32 mouse cellular contexts compared by ENCODE assay signal in genomic region chr5:60061178-60061577, GRCm38 (mm10).
DNase-seq lines count a peak whose midpoint lies in the region; ATAC-seq lines count a peak whose summit lies in the region.
"Had no signal": no experiment of that assay in that cellular context is flagged by ENCODE, and none has a peak within 500 bp of the region (broad histone marks: within the 10 kb centered on the region; RNA-seq: fewer than 3 reads in every experiment).

No protein-coding gene starts in this region.

- H3K27me3 ChIP-seq in forebrain, embryonic 11.5 days (ENCODE audit: control insufficient read depth, insufficient read depth, low read length): no peaks in the 10 kb centered on the region
- no peaks in the 10 kb centered on the region for H3K27me3 ChIP-seq in forebrain, embryonic 15.5 days
- no peaks in the 10 kb centered on the region for H3K27me3 ChIP-seq in midbrain, embryonic 11.5 days (ENCODE audit: control insufficient read depth, insufficient read depth, low read length)
- no peaks in the 10 kb centered on the region for H3K27me3 ChIP-seq in midbrain, embryonic 15.5 days (replicated peaks)
- no peaks in the 10 kb centered on the region for H3K27me3 ChIP-seq in neural tube, embryonic 14.5 days (ENCODE audit: control insufficient read depth, insufficient read depth, low read length)
- no peaks in the 10 kb centered on the region for H3K27me3 ChIP-seq in neural tube, embryonic 15.5 days (replicated peaks)
- H3K27me3 ChIP-seq: embryonic facial prominence, embryonic 12.5 days; forebrain, embryonic 13.5 days; hindbrain, embryonic 15.5 days; liver, embryonic 13.5 days; megakaryocyte, embryonic 14.5 days had no signal

- H3K9ac ChIP-seq in forebrain, embryonic 11.5 days (ENCODE audit: low read length): no peak overlapping the region
- no peak overlapping the region for H3K9ac ChIP-seq in forebrain, embryonic 15.5 days (replicated peaks)
- no peak overlapping the region for H3K9ac ChIP-seq in midbrain, embryonic 11.5 days (ENCODE audit: low read length)
- no peak overlapping the region for H3K9ac ChIP-seq in midbrain, embryonic 15.5 days
- no peak overlapping the region for H3K9ac ChIP-seq in neural tube, embryonic 14.5 days (replicated peaks; ENCODE audit: low read depth, low read length)
- no peak overlapping the region for H3K9ac ChIP-seq in neural tube, embryonic 15.5 days (replicated peaks)
- H3K9ac ChIP-seq: embryonic facial prominence, embryonic 12.5 days; forebrain, embryonic 13.5 days; hindbrain, embryonic 15.5 days; liver, embryonic 13.5 days had no signal

- H3K27ac ChIP-seq in forebrain, embryonic 11.5 days (ENCODE audit: low read depth, low read length): no peak overlapping the region
- H3K27ac ChIP-seq in forebrain, embryonic 15.5 days (replicated peaks): no peak overlapping the region
- no peak overlapping the region for H3K27ac ChIP-seq in midbrain, embryonic 11.5 days (ENCODE audit: low read depth, low read length)
- H3K27ac ChIP-seq in midbrain, embryonic 15.5 days: no peak overlapping the region
- H3K27ac ChIP-seq in neural tube, embryonic 14.5 days (ENCODE audit: low read depth, low read length): no peak overlapping the region
- H3K27ac ChIP-seq in neural tube, embryonic 15.5 days (replicated peaks): no peak overlapping the region
- H3K27ac ChIP-seq: embryonic facial prominence, embryonic 12.5 days; forebrain, embryonic 13.5 days; gastrocnemius, adult 2 months; hindbrain, embryonic 15.5 days; kidney, postnatal 0 days; liver, embryonic 13.5 days; stomach, postnatal 0 days had no signal

- DNase-seq in forebrain, embryonic 11.5 days (ENCODE audit: low spot score): no peak
- DNase-seq in midbrain, embryonic 11.5 days (ENCODE audit: low spot score, missing footprints): no peak
- peak; percentile 11 for DNase-seq in retina, postnatal 1 day
- DNase-seq in testis, postnatal 10 days (ENCODE audit: low spot score): no peak
- DNase-seq: adrenal gland, postnatal 10 days; cerebellum, adult 11-12 months; cerebellum, adult 9-11 months; gastrocnemius, adult 2 months; gastrocnemius, postnatal 36 days; heart, adult 18-20 months; heart, postnatal 36 days; kidney, adult 18-20 months; kidney, postnatal 4 days; liver, embryonic 13.5 days; lung, adult 18-20 months; lung, postnatal 4 days; right cerebral cortex, postnatal 4 days; thymus, adult 2 months; thymus, postnatal 36 days had no signal

- ATAC-seq in forebrain, embryonic 11.5 days (replicated peaks; ENCODE audit: low FRiP score): peak; percentile 75; the same call in 1 of the 2 replicates
- no peak for ATAC-seq in forebrain, embryonic 15.5 days (replicated peaks)
- peak; percentile 79 for ATAC-seq in midbrain, embryonic 11.5 days (ENCODE audit: low FRiP score)
- ATAC-seq in midbrain, embryonic 15.5 days (replicated peaks): no peak
- peak; percentile 75; the same call in 1 of the 2 replicates for ATAC-seq in neural tube, embryonic 14.5 days (ENCODE audit: low read depth)
- no peak for ATAC-seq in neural tube, embryonic 15.5 days (ENCODE audit: low FRiP score)
- ATAC-seq: forebrain, embryonic 13.5 days; lung, postnatal 0 days; Patski had no signal

- no peak overlapping the region for H3K4me2 ChIP-seq in forebrain, embryonic 11.5 days (ENCODE audit: low read depth, low read length, severe bottlenecking)
- no peak overlapping the region for H3K4me2 ChIP-seq in forebrain, embryonic 15.5 days (replicated peaks)
- H3K4me2 ChIP-seq in midbrain, embryonic 11.5 days: no peak overlapping the region
- H3K4me2 ChIP-seq in midbrain, embryonic 15.5 days: no peak overlapping the region
- H3K4me2 ChIP-seq in neural tube, embryonic 14.5 days (ENCODE audit: low read depth, low read length): no peak overlapping the region
- H3K4me2 ChIP-seq in neural tube, embryonic 15.5 days: no peak overlapping the region
- H3K4me2 ChIP-seq: embryonic facial prominence, embryonic 12.5 days; forebrain, embryonic 13.5 days; heart, embryonic 11.5 days; hindbrain, embryonic 15.5 days; liver, embryonic 13.5 days had no signal

- H3K36me3 ChIP-seq in forebrain, embryonic 11.5 days (ENCODE audit: control insufficient read depth, insufficient read depth, low read length): no peaks in the 10 kb centered on the region
- no peaks in the 10 kb centered on the region for H3K36me3 ChIP-seq in forebrain, embryonic 15.5 days
- no peaks in the 10 kb centered on the region for H3K36me3 ChIP-seq in midbrain, embryonic 11.5 days (ENCODE audit: control insufficient read depth, insufficient read depth, low read length)
- no peaks in the 10 kb centered on the region for H3K36me3 ChIP-seq in midbrain, embryonic 15.5 days (replicated peaks)
- H3K36me3 ChIP-seq in neural tube, embryonic 14.5 days (ENCODE audit: control insufficient read depth, insufficient read depth, low read length): no peaks in the 10 kb centered on the region
- no peaks in the 10 kb centered on the region for H3K36me3 ChIP-seq in neural tube, embryonic 15.5 days
- H3K36me3 ChIP-seq: embryonic facial prominence, embryonic 12.5 days; hindbrain, embryonic 15.5 days; liver, embryonic 13.5 days had no signal

- no peak overlapping the region for H3K4me3 ChIP-seq in forebrain, embryonic 11.5 days (ENCODE audit: low read depth, low read length)
- no peak overlapping the region for H3K4me3 ChIP-seq in forebrain, embryonic 15.5 days
- no peak overlapping the region for H3K4me3 ChIP-seq in midbrain, embryonic 11.5 days (ENCODE audit: low read depth, low read length)
- no peak overlapping the region for H3K4me3 ChIP-seq in midbrain, embryonic 15.5 days
- no peak overlapping the region for H3K4me3 ChIP-seq in neural tube, embryonic 14.5 days (ENCODE audit: low read depth, low read length)
- H3K4me3 ChIP-seq in neural tube, embryonic 15.5 days (replicated peaks): no peak overlapping the region
- H3K4me3 ChIP-seq: embryonic facial prominence, embryonic 12.5 days; forebrain, embryonic 13.5 days; gastrocnemius, adult 2 months; hindbrain, embryonic 15.5 days; liver, embryonic 13.5 days; megakaryocyte, embryonic 14.5 days had no signal

- WGBS in forebrain, embryonic 11.5 days: 58% methylated on average over 6 of the region's 6 CpGs
- WGBS in forebrain, embryonic 15.5 days: 52% methylated on average over 6 of the region's 6 CpGs
- 56% methylated on average over 6 of the region's 6 CpGs for WGBS in midbrain, embryonic 11.5 days
- 55% methylated on average over 6 of the region's 6 CpGs for WGBS in midbrain, embryonic 15.5 days
- 48% methylated on average over 6 of the region's 6 CpGs for WGBS in neural tube, embryonic 14.5 days
- 51% methylated on average over 6 of the region's 6 CpGs for WGBS in neural tube, embryonic 15.5 days

- H3K4me1 ChIP-seq in forebrain, embryonic 11.5 days (replicated peaks; ENCODE audit: control insufficient read depth, insufficient read depth, low read length): no peaks in the 10 kb centered on the region
- no peaks in the 10 kb centered on the region for H3K4me1 ChIP-seq in forebrain, embryonic 15.5 days
- no peaks in the 10 kb centered on the region for H3K4me1 ChIP-seq in midbrain, embryonic 11.5 days (ENCODE audit: control insufficient read depth, insufficient read depth, low read length)
- H3K4me1 ChIP-seq in midbrain, embryonic 15.5 days: no peaks in the 10 kb centered on the region
- H3K4me1 ChIP-seq in neural tube, embryonic 14.5 days (ENCODE audit: control insufficient read depth, insufficient read depth, low read length): no peaks in the 10 kb centered on the region
- H3K4me1 ChIP-seq in neural tube, embryonic 15.5 days: no peaks in the 10 kb centered on the region
- H3K4me1 ChIP-seq: embryonic facial prominence, embryonic 12.5 days; forebrain, embryonic 13.5 days; hindbrain, embryonic 15.5 days; liver, embryonic 13.5 days; megakaryocyte, embryonic 14.5 days had no signal

- no peaks in the 10 kb centered on the region for H3K9me3 ChIP-seq in forebrain, embryonic 11.5 days (ENCODE audit: control insufficient read depth, low read length)
- no peaks in the 10 kb centered on the region for H3K9me3 ChIP-seq in forebrain, embryonic 15.5 days
- no peaks in the 10 kb centered on the region for H3K9me3 ChIP-seq in midbrain, embryonic 11.5 days (ENCODE audit: control insufficient read depth, low read length)
- no peaks in the 10 kb centered on the region for H3K9me3 ChIP-seq in midbrain, embryonic 15.5 days
- no peaks in the 10 kb centered on the region for H3K9me3 ChIP-seq in neural tube, embryonic 14.5 days (ENCODE audit: control insufficient read depth, low read length)
- H3K9me3 ChIP-seq in neural tube, embryonic 15.5 days (replicated peaks): no peaks in the 10 kb centered on the region
- H3K9me3 ChIP-seq: embryonic facial prominence, embryonic 12.5 days; forebrain, embryonic 13.5 days; hindbrain, embryonic 15.5 days; liver, embryonic 13.5 days; megakaryocyte, embryonic 14.5 days had no signal

Comparison
In these comparisons a context has a peak if more than half of its experiments do, and no peak if none do; other contexts are left out.
1. ATAC-seq: peak in forebrain, embryonic 11.5 days (single experiment), midbrain, embryonic 11.5 days (single experiment) and neural tube, embryonic 14.5 days (single experiment); none in forebrain, embryonic 15.5 days (single experiment), midbrain, embryonic 15.5 days (single experiment) and neural tube, embryonic 15.5 days (single experiment).